Mouse (Mus musculus) liver, adult 2 months (tissue): ENCODE results near the gene Megf11. TPM values are rescaled to one million over a fixed set of nuclear protein-coding genes. Genes with fewer than 3 reads are reported as not detected.

Experiments used
- DNase-seq: peaks from one replicate; pipeline ENCODE4 v3.0.0-alpha.2; 2011; ENCODE audit warnings: low read depth, low spot score; ENCODE audit errors: extremely low read depth
- H3K27ac ChIP-seq: fragments of 200-500 bp; replicated peaks from 2 replicates; pipeline ENCODE4 v1.5.1; 2012; ENCODE audit warnings: low read depth, mild to moderate bottlenecking, control low read depth, inconsistent platforms, low read length; ENCODE audit not compliant: insufficient read depth
- H3K27me3 ChIP-seq: fragments of 200-500 bp; 2 replicates; pipeline ENCODE4 v1.6.1; 2012; ENCODE audit warnings: mild to moderate bottlenecking, moderate library complexity, low read length, inconsistent platforms; ENCODE audit not compliant: control insufficient read depth, insufficient read depth
- H3K36me3 ChIP-seq: fragments of 200-500 bp; 2 replicates; pipeline ENCODE4 v1.6.1; 2012; ENCODE audit warnings: low read length, inconsistent platforms; ENCODE audit not compliant: control insufficient read depth, insufficient read depth
- H3K4me1 ChIP-seq: fragments of 200-500 bp; 2 replicates; pipeline ENCODE4 v1.6.1; 2011; ENCODE audit warnings: low read length; ENCODE audit not compliant: control insufficient read depth, insufficient read depth
- H3K4me3 ChIP-seq: fragments of 200-500 bp; 2 replicates; pipeline ENCODE4 v1.5.1; 2011; ENCODE audit warnings: low read depth, mild to moderate bottlenecking, control low read depth, low read length, moderate library complexity; ENCODE audit not compliant: insufficient read depth
- H3K79me2 ChIP-seq: fragments of 200-500 bp; 2 replicates; pipeline ENCODE4 v1.6.1; 2012; ENCODE audit warnings: inconsistent platforms, mild to moderate bottlenecking, low read length, moderate library complexity; ENCODE audit not compliant: control insufficient read depth, insufficient read depth
- H3K9ac ChIP-seq: fragments of 200-500 bp; 2 replicates; pipeline ENCODE4 v1.6.1; 2012; ENCODE audit warnings: low read depth, mild to moderate bottlenecking, control low read depth, inconsistent platforms, low read length
- CTCF ChIP-seq: fragments of 200-500 bp; IDR thresholded peaks from 2 replicates; pipeline ENCODE4 v1.5.1; 2011; ENCODE audit warnings: low read depth, low read length, control low read depth
- POLR2A ChIP-seq: fragments of 200-500 bp; IDR thresholded peaks from 2 replicates; pipeline ENCODE4 v1.6.1; 2011; ENCODE audit warnings: low read length, control low read depth; ENCODE audit not compliant: insufficient read depth; ENCODE audit errors: extremely low read depth
- WGBS: fragments of 180-500 bp; shearing (Covaris S2); methylation state at CpG from one replicate; pipeline ENCODE4 v1.1.7; 2018; 5-methylcytosine and 5-hydroxymethylcytosine counted together
- polyA plus RNA-seq: library from polyadenylated mRNA; depleted of rRNA; stranded (reverse); fragments of >200 nt; gene quantifications from 2 replicates; pipeline ENCODE4 v1.2.3, GENCODE M21; 2012
- total RNA-seq: library from RNA; depleted of rRNA; stranded (reverse); fragments of >200 nt; gene quantifications from 2 replicates; pipeline ENCODE4 v1.2.3, GENCODE M21; 2014

Gene Megf11
- total and polyA plus RNA-seq, 2 experiments, result 0.09 to 0.13 TPM

DNA sequence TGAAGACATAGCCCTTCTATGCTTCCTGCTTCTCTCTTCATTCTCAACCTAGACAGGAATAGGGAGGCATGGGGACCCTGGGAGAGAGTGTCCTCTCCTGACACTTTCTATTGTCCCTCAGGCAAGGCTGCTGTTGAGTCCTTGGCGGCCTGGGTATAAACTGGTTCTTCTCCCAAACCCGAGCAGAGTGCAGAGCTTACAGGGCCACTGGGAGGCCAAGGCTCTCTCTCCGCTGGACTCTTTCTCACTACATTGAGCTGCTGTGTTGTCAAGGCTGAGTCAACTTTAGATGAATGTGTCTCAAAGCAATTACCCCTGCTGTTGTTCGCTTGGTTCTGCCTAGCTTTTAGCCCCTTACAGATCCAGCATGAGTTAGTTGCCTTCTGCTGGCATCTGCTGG is 168.0 kb downstream of the Megf11 start:
- 93% methylated on average over 4 of the region's 4 CpGs for WGBS
- no peak overlapping the region for H3K4me3 ChIP-seq
- no peak for DNase-seq
- no peak for TF ChIP-seq POLR2A
- TF ChIP-seq CTCF, result no peak
- no peaks in the 10 kb centered on the region for H3K36me3 ChIP-seq
- H3K79me2 ChIP-seq, result no peaks in the 10 kb centered on the region
- H3K27me3 ChIP-seq, result no peaks in the 10 kb centered on the region
- H3K4me1 ChIP-seq, result no peaks in the 10 kb centered on the region
- no peak overlapping the region for H3K9ac ChIP-seq
- H3K27ac ChIP-seq, result no peak overlapping the region

DNA sequence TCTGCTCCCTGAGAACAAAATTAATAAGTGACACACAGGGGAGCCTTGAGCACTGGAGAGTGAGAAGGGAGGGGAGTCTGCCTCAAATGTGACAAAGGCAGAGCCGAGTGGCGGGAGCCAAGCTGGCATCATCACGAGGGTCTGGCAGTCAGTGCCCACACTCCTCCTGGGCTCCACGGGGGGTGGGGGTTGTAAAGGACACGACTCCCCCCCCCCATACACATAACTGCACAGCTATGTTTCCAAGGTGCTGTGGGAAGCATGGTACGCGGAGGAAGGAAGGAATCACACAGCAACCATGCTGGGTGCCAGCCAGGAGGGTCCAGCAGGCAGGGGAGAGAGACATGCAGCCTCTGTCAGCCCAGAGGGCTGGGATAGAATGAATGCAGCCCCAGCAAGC is 170.2 kb downstream of the Megf11 start:
- H3K4me3 ChIP-seq, result no peak overlapping the region
- H3K9ac ChIP-seq, result no peak overlapping the region
- H3K4me1 ChIP-seq, result no peaks in the 10 kb centered on the region
- 77% methylated on average over 7 of the region's 7 CpGs for WGBS
- H3K79me2 ChIP-seq, result no peaks in the 10 kb centered on the region
- DNase-seq, result no peak
- H3K27me3 ChIP-seq, result no peaks in the 10 kb centered on the region
- H3K27ac ChIP-seq, result no peak overlapping the region
- no peaks in the 10 kb centered on the region for H3K36me3 ChIP-seq
- TF ChIP-seq CTCF, result no peak
- no peak for TF ChIP-seq POLR2A

DNA sequence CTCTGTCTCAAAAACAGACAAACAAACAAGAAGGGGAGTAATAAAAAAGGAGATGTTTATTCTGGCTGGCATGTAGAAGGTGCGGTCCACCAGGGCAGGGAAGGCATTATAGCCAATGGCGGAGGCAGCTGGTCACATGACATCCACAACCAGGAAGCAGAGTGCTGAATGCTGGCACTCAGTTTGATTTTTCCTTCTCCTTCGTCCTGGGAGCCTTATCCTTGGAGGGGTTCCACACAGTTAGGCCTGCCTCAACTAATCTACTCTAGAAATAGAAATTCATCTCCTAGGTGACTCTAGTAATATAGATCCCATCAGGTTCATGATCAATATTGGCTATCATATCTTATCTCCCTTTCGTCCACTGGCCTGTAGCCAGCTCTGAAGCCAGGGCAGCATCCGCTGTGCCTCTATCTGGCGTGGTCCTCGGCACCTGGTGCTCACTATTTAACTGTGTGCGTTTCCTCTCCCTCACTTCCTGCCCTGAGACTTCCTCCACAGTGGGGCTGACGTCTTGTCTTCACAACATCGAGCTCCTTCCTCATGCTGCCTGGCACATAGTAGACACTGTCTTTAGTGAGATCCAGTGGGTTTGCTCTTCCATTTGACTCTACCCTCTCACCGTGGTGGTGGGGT is 171.8 kb downstream of the Megf11 start:
- no peak overlapping the region for H3K4me3 ChIP-seq
- H3K36me3 ChIP-seq, result no peaks in the 10 kb centered on the region
- 72% methylated on average over 11 of the region's 11 CpGs for whole genome bisulfite sequencing
- H3K27me3 ChIP-seq, result no peaks in the 10 kb centered on the region
- no peak overlapping the region for H3K9ac ChIP-seq
- H3K27ac ChIP-seq, result no peak overlapping the region
- H3K4me1 ChIP-seq, result no peaks in the 10 kb centered on the region
- H3K79me2 ChIP-seq, result no peaks in the 10 kb centered on the region
- DNase-seq, result no peak
- no peak for TF ChIP-seq CTCF
- TF ChIP-seq POLR2A, result no peak

DNA sequence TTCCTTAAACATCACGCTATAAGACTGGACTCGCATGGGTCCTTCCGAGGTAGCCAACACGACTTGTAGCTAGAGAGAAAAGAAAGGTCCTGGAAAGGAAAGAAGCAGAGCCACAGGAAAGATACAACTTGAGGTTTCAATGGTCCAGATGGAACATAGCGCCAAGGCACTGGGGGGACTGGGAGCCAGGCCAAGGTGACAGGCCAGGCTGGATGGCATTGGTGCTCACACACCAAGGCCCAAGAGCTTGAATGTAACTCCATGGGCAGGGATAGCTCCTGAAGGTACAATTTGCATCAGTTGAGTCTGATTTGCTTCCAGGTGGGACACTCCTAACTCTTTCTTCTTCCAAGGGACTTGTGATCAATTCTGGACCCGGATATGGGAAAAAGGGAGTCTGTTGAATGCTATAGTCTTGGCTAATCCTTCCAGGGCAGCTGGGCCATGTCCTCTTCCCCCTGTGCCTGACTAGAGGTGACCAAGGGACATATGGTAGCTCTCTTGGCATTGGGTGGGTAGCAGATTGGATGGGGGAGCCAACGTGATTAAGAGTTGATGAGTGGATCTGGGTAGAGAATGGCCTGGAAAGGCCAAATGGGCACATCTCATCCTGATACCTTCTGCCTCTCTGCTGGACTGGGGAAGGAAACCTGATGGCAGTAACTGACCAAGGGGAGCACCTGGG is 172.6 kb downstream of the Megf11 start:
- no peak overlapping the region for H3K27ac ChIP-seq
- no peaks in the 10 kb centered on the region for H3K4me1 ChIP-seq
- TF ChIP-seq POLR2A, result no peak
- TF ChIP-seq CTCF, result no peak
- H3K27me3 ChIP-seq, result no peaks in the 10 kb centered on the region
- H3K9ac ChIP-seq, result no peak overlapping the region
- H3K4me3 ChIP-seq, result no peak overlapping the region
- DNase-seq, result no peak
- WGBS, result 96% methylated on average over 7 of the region's 7 CpGs
- no peaks in the 10 kb centered on the region for H3K79me2 ChIP-seq
- no peaks in the 10 kb centered on the region for H3K36me3 ChIP-seq

DNA sequence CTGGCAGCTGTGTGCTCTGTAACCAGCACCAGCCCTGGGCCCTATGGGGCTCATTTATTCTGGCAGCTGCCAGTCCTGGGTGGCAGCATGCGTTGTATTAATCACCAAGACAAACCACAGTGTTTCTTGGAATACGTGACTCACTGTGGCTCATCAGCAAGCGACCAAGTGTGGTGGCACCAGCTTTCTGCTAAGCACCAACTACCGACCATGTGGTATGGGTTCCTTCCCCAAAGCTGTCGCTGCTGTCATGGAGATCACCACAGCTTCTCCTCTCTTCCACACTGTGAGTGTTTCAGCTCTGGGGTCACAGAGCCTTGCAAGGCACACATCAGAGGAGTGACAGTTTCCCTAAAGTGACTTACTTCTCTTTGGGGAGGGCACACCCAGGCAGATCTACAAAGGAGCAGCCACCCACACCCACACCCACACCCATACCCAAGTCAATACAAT is 178.9 kb downstream of the Megf11 start:
- H3K9ac ChIP-seq, result no peak overlapping the region
- TF ChIP-seq CTCF (no peak), POLR2A (no peak)
- H3K79me2 ChIP-seq, result no peaks in the 10 kb centered on the region
- no peaks in the 10 kb centered on the region for H3K4me1 ChIP-seq
- DNase-seq, result no peak
- no peak overlapping the region for H3K4me3 ChIP-seq
- WGBS, result 82% methylated on average over 5 of the region's 5 CpGs
- H3K27me3 ChIP-seq, result no peaks in the 10 kb centered on the region
- H3K27ac ChIP-seq, result no peak overlapping the region
- no peaks in the 10 kb centered on the region for H3K36me3 ChIP-seq

DNA sequence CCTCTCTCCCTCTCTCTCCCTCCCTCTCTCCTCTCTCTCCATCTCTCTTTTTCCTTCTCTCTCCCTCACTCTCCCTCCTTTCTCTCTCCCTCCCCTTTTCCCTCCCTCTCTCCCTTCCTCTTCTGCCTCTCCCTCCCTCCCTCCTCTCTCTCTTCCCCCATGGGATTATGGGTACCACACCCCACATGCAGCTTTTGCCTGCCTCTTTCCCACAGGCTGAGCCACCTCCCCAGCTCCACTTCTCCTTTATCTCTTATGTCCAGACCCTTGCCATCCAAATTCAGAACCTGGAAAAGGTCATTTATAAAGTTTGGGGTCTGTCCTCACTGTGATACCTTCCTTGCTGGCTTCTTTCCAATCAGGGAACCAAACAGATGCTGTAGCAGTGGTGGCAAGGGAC is 180.5 kb downstream of the Megf11 start:
- TF ChIP-seq CTCF (no peak), POLR2A (no peak)
- Histone ChIP-seq H3K27ac (no peak overlapping the region), H3K79me2 (no peaks in the 10 kb centered on the region), H3K4me1 (peaks cover 7% of the 10 kb centered on the region), H3K9ac (no peak overlapping the region), H3K27me3 (no peaks in the 10 kb centered on the region), H3K4me3 (no peak overlapping the region), H3K36me3 (no peaks in the 10 kb centered on the region)
- DNase-seq, result no peak
